Mouse (Mus musculus) liver, adult 2 months (tissue): ENCODE data around the gene Trip4.

Experiments
- CTCF ChIP-seq: fragments of 200-500 bp; IDR thresholded peaks from 2 replicates; pipeline ENCODE4 v1.5.1; 2011; ENCODE audit warnings: low read depth, low read length, control low read depth
- POLR2A ChIP-seq: fragments of 200-500 bp; IDR thresholded peaks from 2 replicates; pipeline ENCODE4 v1.6.1; 2011; ENCODE audit warnings: low read length, control low read depth; ENCODE audit not compliant: insufficient read depth; ENCODE audit errors: extremely low read depth

GRCm38 (mm10) chr9:65811784-65812183 is 96.8 kb downstream of the Trip4 start:
- TF ChIP-seq CTCF, result no peak
- TF ChIP-seq POLR2A, result no peak
